Mouse (Mus musculus): ENCODE data around the gene Fshr. TPM values are rescaled to one million over a fixed set of nuclear protein-coding genes. Genes with fewer than 3 reads are reported as not detected.

Fshr gene
- total RNA-seq, 2 experiments from 2014 or later, result not detected

- no peak for DNase-seq
These were observed 167.5 kb downstream of the Fshr start for GRCm38 (mm10) chr17:89032981-89033380.

GRCm38 (mm10) chr17:89019518-89019917, 181.0 kb downstream of the Fshr start:
- no peak for DNase-seq

GRCm38 (mm10) chr17:89017002-89017401, 183.5 kb downstream of the Fshr start:
- no peak for DNase-seq

- DNase-seq, result no peak
These were observed 186.8 kb downstream of the Fshr start for GRCm38 (mm10) chr17:89013691-89014090.

- no peak for DNase-seq
These were observed 191.4 kb downstream of the Fshr start for GRCm38 (mm10) chr17:89009117-89009516.

- no peak for DNase-seq
These were observed 191.8 kb downstream of the Fshr start for GRCm38 (mm10) chr17:89008680-89009079.

- no peak for DNase-seq
These were observed 194.5 kb downstream of the Fshr start for GRCm38 (mm10) chr17:89005959-89006358.

- no peak for DNase-seq
These were observed 200.6 kb downstream of the Fshr start for GRCm38 (mm10) chr17:88999907-89000306.

GRCm38 (mm10) chr17:88998243-88998642, 202.2 kb downstream of the Fshr start:
- no peak for DNase-seq

- no peak for DNase-seq
These were observed 209.2 kb downstream of the Fshr start for GRCm38 (mm10) chr17:88991238-88991637.

- DNase-seq, result no peak
These were observed 219.6 kb downstream of the Fshr start for GRCm38 (mm10) chr17:88980708-88981355.

GRCm38 (mm10) chr17:88974538-88974937, 225.9 kb downstream of the Fshr start:
- no peak for DNase-seq

GRCm38 (mm10) chr17:88966028-88966427, 234.4 kb downstream of the Fshr start:
- DNase-seq, result peak; percentile 3

- peak; percentile 63 for DNase-seq
These were observed 246.5 kb downstream of the Fshr start for GRCm38 (mm10) chr17:88954011-88954410.

GRCm38 (mm10) chr17:88938153-88938681, 262.3 kb downstream of the Fshr start:
- no peak for DNase-seq

- DNase-seq, result no peak
These were observed 262.9 kb downstream of the Fshr start for GRCm38 (mm10) chr17:88937341-88938152.

- DNase-seq, result no peak
These were observed 263.5 kb downstream of the Fshr start for GRCm38 (mm10) chr17:88936941-88937340.
